Mouse (Mus musculus) kidney, postnatal 36 days (tissue): ENCODE data around the gene Dab1.
A peak's percentile ranks its signal among the peaks of the same experiment; 100 is the strongest.

ENCODE experiments used
- DNase-seq, 2 experiments: peaks; one replicate each; pipeline ENCODE4 v3.0.0; 2021 to 2022; ENCODE audit warnings: mixed read lengths in 2 of 2

Dab1 gene

GRCm38 (mm10) chr4:104606881-104607280 is 987.7 kb downstream of the Dab1 start:
- no peak for DNase-seq

GRCm38 (mm10) chr4:104607636-104608035 is 988.5 kb downstream of the Dab1 start:
- DNase-seq = no peak

GRCm38 (mm10) chr4:104619452-104619851 is 1000.3 kb downstream of the Dab1 start:
- DNase-seq = no peak

- DNase-seq = peak; percentile 56 to 76
Measured at GRCm38 (mm10) chr4:104625316-104625715, 1006.2 kb downstream of the Dab1 start.

- no peak for DNase-seq
Measured at GRCm38 (mm10) chr4:104628708-104629107, 1009.5 kb downstream of the Dab1 start.

- no peak for DNase-seq
Measured at GRCm38 (mm10) chr4:104637016-104637415, 1017.9 kb downstream of the Dab1 start.

- DNase-seq = no peak
Measured at GRCm38 (mm10) chr4:104640617-104641016, 1021.5 kb downstream of the Dab1 start.

GRCm38 (mm10) chr4:104642761-104643469 is 1023.8 kb downstream of the Dab1 start:
- DNase-seq = peak; percentile 35 to 58

GRCm38 (mm10) chr4:104643534-104644356 is 1024.6 kb downstream of the Dab1 start:
- peak in 1 of 2 experiments; percentile 5 for DNase-seq

- DNase-seq = no peak
Measured at GRCm38 (mm10) chr4:104644357-104644630, 1025.1 kb downstream of the Dab1 start.

- DNase-seq = no peak
Measured at GRCm38 (mm10) chr4:104644862-104645261, 1025.7 kb downstream of the Dab1 start.

- DNase-seq = no peak
Measured at GRCm38 (mm10) chr4:104651761-104652160, 1032.6 kb downstream of the Dab1 start.

- DNase-seq = peak; percentile 20 to 53
Measured at GRCm38 (mm10) chr4:104656728-104657127, 1037.6 kb downstream of the Dab1 start.

GRCm38 (mm10) chr4:104662841-104663614 is 1043.9 kb downstream of the Dab1 start:
- DNase-seq = no peak

- peak; percentile 51 to 88 for DNase-seq
Measured at GRCm38 (mm10) chr4:104665553-104665952, 1046.4 kb downstream of the Dab1 start.

- DNase-seq = no peak
Measured at GRCm38 (mm10) chr4:104666831-104667551, 1047.8 kb downstream of the Dab1 start.

- DNase-seq = no peak
Measured at GRCm38 (mm10) chr4:104668061-104668460, 1048.9 kb downstream of the Dab1 start.

GRCm38 (mm10) chr4:104669406-104669805 is 1050.2 kb downstream of the Dab1 start:
- DNase-seq = no peak

- DNase-seq = no peak
Measured at GRCm38 (mm10) chr4:104670741-104671140, 1051.6 kb downstream of the Dab1 start.

GRCm38 (mm10) chr4:104673317-104673716 is 1054.2 kb downstream of the Dab1 start:
- no peak for DNase-seq

- peak; percentile 32 to 43 for DNase-seq
Measured at GRCm38 (mm10) chr4:104674706-104675105, 1055.5 kb downstream of the Dab1 start.

- no peak for DNase-seq
Measured at GRCm38 (mm10) chr4:104678234-104678633, 1059.1 kb downstream of the Dab1 start.

- peak; percentile 40 to 44 for DNase-seq
Measured at GRCm38 (mm10) chr4:104680475-104680874, 1061.3 kb downstream of the Dab1 start.
